Mouse (Mus musculus) cerebellum, postnatal 36 days (tissue): ENCODE data around the gene Slc22a22.

ENCODE experiments used
- DNase-seq, 2 experiments: peaks; one replicate each; pipeline ENCODE4 v3.0.0; 2021 to 2022; ENCODE audit warnings: mixed read lengths in 2 of 2

Slc22a22 gene

DNA sequence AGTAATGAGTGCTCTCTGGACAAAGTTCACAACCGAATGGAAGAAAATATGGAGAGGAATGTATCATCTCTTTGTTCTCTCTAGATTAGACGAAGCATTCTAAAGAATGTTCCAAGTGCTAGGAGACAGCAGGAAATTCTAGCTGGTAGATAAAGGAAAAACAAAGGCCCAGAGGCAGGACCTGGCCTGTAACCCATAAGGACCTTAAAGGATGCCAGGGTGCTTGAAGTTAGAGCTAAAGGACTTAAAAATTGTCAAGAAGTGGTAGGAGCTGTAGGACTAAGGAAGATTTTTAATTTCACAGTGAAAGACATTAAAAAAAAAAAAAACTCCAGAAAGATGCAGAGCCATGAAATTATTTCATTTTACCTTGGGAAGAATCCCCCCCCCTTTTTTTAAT, at the start of gene Slc22a22:
Slc22a22 (minus strand) TSS at position 101 of the 400 bp plus-strand sequence.
- DNase-seq: no peak

DNA sequence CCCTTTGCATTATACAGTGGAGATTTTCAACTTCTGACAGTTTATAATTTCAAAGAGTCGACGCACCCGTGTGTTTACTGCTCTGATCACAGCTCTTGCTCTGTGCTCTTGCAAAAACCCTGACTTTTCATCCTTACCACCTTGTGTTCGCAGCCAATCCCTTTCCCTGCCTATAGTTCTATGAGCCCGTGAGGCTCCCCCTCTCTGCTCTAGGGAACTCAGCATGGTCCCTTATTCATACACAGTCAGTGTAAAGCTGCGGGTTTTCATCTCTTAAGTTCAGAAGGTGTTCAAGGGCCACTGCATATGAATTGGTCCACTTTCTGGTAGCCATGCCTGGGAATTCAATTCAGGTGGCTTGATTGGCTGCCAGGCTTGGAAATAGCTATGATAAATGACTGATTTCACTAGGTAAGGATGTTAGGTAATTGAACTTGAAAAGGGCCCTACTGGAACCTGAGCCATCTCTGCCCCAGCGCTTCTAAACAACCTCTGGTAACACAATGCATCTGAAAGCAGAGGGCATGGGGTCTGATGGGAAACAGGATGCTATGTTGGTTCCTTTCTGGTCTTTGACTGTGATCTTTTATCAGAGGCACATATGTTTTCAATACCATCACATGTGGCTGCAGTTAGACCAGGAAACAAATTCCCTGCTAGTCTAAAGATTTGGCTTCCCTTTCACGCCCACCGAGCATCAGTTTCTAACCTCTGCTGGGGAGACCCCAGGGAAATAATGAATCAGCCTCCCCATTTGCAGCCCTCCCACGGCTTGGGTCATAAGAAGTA, 46.3 kb upstream of the Slc22a22 start:
- DNase-seq: no peak

DNA sequence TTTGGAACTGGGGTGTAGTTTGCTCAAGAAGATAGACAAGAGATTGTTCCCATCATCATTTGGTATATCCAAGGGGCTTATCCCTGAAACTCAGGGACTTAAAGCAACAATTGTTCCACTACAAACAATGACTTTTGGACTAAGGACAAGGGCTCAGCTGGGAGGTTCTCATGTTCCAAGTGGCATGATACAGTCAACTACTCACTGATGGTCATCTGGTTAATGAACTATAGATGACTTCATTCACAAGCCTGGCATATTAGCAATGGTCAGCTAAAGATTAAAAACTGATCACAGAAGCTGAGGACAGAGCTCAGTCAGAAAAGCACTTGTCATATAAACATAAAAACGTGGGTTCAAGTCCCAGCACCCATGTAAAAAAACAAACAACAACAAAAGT, 44.7 kb upstream of the Slc22a22 start:
- no peak for DNase-seq

DNA sequence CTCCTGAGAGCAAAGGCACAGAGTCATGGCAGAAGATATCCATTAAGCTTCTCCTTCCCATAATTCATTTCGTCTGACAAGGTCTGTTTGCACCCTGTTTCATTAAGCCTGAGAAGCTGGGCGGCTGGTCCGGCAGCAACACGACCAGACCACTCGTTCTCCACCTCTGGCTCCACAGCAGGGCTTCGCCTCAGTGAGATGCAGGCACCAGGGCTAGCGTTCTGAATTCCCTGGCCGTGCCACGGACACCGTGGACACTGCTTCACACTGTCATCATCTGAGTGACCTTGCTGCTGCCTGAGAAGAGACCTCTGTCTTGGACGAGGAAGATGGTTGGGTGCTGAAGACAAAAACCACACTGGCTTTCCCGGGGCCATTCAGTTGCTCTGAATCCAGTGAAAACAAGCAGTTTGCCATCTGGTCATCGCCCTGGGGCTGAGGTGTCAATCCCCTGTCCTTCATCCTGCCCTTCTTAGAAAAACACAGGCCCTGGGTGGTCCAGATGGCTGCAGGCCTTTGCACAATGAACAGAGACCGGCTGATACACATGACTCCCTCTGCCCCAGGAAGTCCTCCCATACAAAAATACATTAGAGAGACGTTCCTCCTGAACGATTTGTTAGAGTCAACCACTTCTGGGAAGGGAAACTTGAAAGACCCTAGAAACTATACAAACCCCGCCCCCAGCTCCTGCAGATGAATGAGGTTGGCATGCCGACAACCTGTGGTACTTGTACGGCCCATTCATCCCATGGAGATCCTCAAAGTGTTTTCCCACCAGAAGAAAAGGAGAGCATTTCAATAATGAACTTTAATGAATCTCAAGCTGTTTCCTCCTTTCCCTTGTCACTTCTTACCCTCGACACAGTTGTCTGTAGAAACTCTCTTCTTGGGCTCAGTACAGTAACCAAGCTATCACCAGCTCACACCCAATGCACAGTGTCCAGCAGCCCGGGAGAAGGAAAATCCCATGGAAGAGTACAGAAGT, 32.1 kb upstream of the Slc22a22 start:
- no peak for DNase-seq

DNA sequence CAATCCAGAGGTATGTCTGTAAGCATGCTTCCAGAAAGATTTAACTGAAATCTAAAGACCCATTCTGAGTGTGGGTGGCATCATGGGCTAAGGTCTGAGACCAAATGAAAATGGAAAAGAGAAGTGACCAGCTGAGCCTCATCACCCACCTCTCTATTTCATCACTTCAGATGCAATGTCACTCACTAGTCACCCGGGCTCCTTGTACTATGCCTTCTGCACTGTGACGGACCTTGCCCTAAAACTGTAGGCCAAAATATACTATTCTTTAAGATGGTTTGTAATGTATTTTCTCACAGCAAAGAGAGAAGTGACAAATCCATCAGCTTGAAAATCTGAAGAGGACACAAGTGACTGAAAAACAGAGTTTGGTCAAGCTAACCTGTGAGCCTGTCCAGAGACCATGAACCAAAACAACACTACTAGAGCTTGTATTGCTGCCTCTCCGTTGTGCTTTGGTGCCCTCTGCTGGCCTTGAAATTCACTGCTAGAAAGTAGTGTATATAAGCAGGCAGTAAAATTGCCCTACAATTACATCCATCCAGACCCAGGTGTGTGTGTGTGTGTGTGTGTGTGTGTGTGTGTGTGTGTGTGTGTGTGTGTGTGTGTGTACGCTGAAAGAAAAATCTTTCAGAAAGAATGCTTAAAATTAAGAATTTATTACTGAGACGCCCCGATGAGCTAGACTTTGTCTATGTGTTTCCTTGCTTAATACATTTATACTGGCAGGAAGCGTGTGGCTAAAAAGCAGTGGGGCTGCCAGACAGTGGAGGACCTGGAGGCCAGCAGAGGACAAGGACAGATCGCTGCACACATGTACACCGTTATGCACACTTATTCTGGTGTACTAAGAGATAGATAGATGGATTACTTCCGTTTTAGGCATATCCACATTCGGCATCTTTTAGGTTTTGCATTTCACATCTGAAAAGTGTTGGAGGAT, 31.1 kb upstream of the Slc22a22 start:
- peak; percentile 80 to 81 for DNase-seq

DNA sequence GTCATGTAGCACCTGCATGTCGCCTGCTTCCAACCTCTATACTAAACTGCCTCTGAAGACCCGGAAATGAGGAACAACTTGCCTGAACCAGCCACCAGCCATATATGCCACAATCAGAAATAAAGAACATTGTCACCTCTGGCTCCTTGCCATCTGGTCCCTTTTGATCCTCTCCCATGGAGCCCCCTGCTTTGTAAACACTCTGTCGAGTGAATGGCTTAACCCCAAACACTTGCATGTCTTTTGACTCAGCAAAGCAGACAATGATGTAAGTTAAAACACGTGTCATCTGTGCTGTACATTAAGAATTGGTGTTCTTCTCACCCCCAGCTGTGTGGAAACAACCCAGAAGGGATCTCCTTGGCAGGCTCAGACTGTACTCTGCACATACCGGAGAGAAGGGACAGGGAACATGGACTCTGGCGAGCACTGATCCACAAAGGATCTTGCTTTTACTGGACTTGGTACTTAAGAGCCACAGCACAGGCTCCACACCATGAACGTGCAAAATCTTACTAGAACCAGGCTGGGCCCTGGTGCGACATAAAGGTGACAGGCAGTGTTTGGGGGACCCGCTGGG, 26.8 kb upstream of the Slc22a22 start:
- no peak for DNase-seq

DNA sequence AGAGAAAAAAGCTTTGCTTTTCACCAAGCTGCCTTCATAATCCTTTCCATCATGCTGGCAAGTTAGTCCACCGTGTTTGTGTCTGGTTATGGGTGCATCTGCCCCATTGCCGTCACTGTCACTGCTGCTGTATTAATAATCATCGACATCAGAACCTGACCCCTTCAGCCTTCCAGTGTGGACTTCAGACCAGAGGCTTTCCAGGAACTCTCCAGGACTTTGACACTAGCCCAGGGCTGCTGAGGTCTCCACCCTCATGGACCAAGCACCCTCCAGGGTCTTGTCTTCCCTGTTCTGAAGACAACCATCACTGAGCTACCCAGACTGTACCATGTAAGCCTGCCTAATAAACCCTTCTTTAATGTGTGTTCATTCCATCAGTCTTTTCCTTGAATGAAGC, 26.2 kb upstream of the Slc22a22 start:
- no peak for DNase-seq

DNA sequence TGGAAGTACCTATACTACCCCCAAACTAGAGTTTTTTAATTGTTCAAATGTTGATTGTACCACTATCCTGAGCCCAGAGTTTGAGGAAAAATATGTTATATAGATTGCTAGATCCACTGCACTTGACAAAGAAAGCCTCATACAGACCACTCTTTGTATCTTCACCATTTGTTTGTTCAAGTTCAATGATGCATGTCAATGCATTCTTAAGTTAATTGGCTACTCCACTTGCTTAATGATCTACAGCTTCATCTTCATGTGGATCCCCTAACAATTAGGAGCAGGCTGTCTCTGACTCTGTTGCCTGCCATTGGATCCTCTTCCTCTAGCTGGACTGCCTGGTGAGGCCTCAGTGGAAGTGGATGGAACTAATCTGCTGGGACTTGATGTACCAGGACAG, 24.1 kb upstream of the Slc22a22 start:
- DNase-seq: no peak

DNA sequence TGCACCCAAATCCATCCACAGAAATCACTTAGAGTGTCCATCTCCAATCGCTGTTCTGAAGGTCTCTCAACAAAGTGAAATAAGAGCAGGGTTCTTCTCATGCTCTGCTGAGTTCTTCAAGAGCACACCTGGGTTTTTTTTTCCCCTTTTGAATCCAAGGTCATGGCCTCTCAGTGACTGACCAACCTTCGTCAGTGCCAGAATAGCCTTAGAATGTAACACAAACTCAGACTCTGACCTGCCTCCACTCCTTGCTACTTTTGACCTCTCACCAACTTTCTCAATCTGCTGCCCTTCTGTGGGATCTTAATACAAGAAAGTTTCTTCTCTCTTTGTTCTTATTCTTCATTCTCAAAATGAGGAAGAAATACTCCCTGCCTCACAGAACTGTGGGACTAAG, 18.7 kb upstream of the Slc22a22 start:
- no peak for DNase-seq

DNA sequence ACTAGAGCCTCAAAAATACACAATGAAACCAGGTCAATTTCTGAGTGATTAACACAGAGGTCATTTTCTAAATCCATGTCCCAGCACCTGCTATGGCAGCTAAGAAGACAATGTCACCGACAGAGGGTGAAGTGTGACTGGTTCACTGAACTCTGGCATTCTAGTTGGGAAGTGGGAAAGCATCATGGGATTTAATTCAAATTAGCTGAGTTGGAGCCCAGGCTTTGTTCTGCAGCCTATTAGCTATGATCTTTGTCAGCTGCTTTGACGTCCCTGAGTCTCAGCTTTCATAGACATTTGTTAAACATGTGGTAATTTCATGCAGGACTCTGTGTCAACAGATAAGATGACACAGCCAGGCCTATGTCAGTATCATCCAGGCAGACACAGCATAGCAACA, 5.1 kb upstream of the Slc22a22 start:
- DNase-seq: no peak

DNA sequence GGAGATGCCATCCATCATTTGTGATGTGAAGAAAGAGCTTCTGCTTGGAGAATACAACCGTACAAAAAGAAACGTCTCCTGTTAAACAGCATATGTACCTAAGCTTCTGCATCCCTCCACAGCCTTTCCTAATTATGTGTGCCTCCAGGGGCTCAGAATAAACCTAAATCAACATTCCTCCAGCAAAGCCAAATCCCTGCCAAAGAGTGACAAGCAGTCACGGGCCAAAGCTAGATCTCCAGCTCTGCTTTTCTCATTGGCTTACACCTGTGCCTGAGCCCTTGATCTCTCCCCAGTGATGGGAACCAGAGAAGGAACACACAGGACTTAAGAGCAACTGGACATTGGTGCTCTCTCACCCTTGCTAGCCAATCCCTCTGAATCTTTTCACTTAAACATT, 5.8 kb downstream of the Slc22a22 start:
- DNase-seq: no peak

DNA sequence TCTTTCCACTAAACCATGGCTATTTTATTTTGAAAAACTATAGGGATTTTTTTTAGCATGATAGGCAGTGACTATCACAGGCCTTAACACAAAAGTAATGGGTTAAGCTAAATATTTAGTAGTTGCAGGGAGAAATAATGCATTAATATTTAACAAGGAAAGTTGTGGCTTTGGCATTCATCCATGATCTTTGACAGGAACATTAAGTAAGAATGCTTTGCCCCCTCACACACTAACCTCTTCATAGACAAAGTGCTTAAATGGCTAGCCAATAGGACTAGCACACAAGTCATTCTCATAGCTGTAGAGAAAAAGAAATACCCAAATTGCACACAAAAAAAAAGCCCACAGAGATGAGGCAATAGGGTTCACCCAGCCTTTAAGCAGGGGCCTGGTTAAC, 11.4 kb downstream of the Slc22a22 start:
- no peak for DNase-seq

DNA sequence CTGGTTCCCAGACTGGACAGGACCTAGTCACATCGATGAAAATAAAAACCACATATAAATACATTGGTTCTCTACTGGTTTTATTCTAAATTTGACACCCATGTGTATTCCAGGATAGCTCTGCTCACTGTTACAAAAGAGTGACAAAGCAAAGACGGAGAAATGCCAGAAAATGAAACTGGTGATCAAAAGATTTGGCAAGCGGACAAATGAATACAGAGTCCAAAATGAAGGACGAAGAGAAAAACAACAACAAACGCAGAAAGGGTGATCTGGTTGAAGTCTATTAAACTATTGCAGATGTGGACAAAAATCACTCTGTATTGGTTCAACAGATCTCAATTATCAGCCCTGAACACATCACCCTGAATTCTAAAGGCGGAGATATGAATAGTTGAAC, 12.4 kb downstream of the Slc22a22 start:
- DNase-seq: no peak

DNA sequence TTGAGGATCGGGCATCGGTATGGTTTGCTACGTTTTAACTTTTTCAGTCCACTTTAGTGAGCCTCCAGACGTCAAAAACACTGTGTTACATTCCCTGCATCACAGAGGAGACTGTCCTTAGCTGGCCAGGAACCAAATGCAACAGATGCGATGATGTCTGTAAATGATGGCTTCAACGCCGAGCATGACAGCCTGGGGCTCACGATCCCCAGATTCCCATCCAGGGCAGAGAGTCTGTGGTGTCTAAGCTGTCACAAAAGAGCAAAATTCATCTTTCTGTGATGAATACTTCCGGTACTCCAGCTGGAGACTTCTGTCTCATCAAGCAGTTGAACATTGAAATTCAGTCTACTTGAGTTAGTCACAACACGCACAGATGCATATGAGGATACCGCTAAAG, 13.4 kb downstream of the Slc22a22 start:
- DNase-seq: no peak

DNA sequence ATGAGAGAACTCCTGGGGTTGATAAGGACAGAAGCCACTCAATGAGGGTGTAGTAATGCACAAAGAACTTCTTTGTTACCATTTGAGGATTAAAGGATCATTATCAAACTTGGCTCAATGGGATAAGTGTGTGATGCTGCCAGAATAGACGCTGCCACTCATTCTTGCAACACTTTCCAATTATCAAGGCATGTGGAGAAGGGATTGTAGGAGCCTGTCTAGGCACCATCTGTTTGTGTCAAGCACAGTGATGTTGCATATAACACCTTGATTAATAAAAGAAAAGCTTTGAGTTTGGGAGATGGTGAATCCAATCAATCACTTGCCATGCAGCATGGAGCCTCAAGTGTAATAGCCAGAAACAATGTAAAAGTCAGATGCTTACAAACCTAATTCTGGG, 16.1 kb downstream of the Slc22a22 start:
- no peak for DNase-seq

DNA sequence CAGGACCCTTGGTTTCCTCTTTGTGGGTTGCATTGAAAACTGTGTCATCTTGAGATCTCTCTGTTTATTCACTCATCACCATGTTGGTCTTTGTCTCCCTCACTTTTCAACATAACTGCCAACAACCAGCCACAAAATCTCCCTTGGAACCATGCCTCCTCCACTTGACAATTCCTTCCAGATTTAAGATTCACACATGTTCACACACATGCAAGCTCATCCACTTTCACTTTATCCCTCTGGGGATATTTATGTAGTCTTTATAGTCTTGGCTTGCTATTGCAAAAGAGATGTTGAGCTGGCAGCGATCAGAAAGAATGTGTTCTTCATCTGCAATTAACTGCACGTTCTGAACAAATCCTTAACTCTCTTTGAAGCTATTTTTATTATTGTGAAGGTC, 20.1 kb downstream of the Slc22a22 start:
- no peak for DNase-seq

DNA sequence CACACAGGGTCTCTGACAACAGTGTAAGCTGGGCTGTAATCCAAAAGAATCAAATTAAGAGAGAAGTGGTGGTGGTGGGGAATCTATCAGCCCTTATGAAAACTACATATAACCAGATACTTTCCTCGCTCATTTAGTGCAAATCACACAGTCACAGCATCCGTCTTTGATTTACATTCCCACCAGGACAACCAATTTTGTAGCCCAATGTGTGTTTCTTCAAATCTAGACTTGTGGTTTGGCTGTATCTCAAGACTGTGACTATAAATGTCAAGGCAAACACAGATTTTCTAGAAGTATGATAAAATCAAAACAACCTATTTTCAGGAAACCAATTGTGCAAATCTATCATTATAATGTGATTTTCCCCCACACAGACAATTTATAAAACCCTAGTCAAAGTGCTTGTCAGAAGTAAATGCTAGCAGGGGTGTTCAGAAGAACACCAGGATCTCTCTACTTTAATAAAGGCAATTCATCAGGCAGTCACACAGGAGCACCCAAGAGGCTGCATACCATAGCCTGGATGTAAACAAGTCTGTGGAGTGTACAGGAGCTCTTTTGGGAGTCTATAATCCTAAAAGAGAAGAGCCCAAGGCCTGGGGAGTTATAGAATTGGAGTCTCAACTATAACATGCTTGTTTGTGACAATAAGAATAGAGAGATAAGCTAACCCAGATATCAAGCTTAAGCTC, 42.6 kb downstream of the Slc22a22 start:
- no peak for DNase-seq

DNA sequence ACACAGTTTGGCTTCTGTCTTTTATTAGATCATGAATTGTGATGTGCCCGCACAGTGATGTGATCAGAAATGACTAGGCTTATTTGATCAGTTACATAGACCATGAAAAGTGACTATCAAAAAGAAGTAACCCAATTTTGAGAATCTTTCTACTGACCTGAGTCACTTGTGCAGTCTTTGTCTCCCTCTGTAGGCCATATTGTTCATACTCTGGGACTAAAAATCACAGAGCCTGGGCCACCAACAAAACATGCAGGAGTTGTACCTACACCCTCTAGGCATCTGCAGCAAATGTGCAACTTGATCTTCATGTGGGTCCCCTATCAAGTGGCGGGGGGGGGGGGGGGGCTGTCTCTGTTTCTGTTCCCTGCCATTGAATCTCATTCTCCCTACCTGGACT, 68.9 kb downstream of the Slc22a22 start:
- no peak for DNase-seq

DNA sequence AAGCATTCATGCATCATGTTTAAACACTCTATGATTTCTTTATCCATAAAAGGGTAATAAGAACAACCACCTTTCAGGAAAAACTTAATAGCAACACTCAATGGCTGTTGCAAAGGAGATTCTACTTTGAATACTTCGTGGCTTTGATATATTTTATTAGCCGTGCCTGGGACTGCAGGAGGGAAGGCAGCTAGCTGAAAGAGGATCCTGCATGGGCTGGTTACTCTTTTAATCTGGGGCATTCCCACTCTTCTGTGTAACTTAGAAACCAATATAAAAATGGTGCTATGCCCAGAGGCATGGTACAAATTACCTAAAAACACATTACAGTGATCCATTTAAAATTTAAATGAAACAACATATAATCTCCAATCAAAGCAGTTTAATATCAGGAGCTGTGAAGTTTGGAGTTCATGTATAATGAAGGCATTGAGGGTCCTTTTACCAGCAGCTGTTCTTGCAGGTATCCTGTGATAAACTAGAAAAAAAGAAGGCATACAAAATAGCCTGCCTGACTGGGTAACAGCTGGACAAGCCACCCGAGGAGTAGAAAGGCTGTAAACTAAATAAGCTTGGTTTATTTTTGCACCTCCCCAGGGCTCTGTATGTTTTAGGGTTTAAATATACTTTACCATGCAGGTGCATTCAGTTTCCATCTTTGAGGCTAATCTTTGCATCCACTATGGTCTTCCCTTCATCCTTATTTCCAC, 78.8 kb downstream of the Slc22a22 start:
- no peak for DNase-seq

DNA sequence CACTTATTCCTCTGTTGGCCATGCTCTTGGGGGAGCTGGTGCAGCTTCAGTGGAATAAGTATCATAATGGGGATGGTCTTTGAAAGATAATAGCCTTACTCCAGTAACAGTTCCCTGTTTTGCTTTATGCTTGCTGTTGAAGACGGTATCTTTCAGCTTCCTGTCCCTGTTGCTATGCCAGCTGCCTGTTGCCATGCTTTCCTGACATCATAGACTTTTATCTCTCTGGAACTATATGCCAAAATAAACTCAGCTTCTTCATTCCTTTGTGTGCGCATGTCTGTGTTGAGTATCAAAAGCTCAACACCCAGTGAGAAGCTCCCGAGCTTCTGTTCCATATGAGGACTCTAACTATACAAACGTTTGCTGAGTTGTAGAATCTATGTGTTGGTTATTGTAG, 83.4 kb downstream of the Slc22a22 start:
- DNase-seq: no peak

DNA sequence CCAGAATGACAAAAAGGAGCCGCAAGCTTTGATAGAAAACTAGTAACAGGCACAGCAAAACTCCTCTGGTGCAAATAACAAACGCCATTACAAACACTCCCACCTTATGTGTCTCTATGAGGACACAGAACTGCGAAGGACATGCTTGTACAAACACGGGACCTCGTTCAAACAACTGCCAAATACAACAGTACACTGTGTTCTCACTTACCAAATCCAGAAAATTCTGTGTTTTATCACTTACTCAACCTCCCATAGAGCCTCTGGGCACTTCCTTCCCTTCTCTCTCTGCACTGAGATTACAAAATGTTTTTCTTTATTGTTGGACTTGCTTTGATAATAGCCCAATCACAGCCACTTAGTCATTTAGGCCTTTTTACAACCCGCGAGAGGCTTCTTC, 97.0 kb downstream of the Slc22a22 start:
- DNase-seq: no peak
